Mouse (Mus musculus) G1E (cell line): Measurements from ENCODE around the gene Nhlrc3.

Experiments
- CTCF ChIP-seq: IDR thresholded peaks from 2 replicates; pipeline ENCODE4 v1.5.1; 2012; ENCODE audit warnings: low read depth, low read length, inconsistent platforms, mixed read lengths
- GATA1 ChIP-seq: IDR thresholded peaks from 2 replicates; pipeline ENCODE4 v1.6.1; 2012; ENCODE audit warnings: borderline replicate concordance, low read length, inconsistent platforms, mixed read lengths
- POLR2AphosphoS5 ChIP-seq: IDR thresholded peaks from 2 replicates; pipeline ENCODE4 v1.6.1; 2012; ENCODE audit warnings: low read depth, low read length, inconsistent platforms; ENCODE audit not compliant: insufficient replicate concordance
- TAL1 ChIP-seq: conservative IDR thresholded peaks from 2 replicates; pipeline ENCODE4 v1.6.1; 2012; ENCODE audit warnings: low read depth, low read length, inconsistent platforms, mixed read lengths

DNA sequence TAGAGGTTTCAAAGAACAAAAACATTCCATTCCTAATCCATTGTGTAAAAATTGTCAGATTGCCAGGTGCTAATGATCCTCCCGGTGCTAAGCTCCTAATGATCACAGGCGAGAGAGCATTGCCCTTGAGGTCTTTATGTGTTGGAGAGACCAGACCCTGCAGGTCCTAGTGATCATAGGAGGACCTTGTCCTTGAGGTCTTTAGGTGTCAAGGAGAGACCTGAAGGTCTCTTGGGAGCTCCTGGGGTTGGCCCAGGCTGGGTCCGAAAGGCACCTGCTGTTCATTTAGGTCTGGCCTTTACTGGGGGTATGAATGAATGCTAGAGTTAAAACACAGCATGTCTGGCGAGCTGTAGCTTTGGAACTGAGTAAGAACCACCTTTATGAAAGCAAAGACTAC, 11.0 kb upstream of the Nhlrc3 start:
- no peak for TF ChIP-seq CTCF
- no peak for TF ChIP-seq GATA1
- TF ChIP-seq TAL1 = no peak
- no peak for TF ChIP-seq POLR2AphosphoS5
